Mouse (Mus musculus): ENCODE data around the gene Pim2.

DNA sequence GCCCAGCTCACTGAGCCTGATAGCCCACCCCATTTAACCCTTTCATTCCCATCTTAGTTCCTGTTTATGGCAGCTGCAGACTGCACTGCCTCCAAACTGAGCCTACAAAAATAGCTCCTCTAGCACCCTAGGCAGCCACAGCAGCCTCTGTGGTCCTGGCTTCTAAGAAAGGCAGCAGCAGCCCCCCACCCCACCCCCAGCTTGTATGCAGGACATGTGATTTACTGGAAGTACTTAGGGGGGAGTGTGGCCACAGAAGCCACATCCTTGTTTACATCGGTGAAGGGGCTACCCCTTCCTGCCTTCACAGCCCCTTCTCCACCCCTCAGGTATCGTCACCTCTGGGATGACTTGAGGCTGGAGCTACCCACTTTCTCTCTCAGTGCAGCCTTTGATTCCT, 12.7 kb upstream of the Pim2 start:
- TF ChIP-seq POLR2A (IDR thresholded peaks at IDR 0.05; ENCODE audit: control insufficient read depth, extremely low read depth, insufficient read depth, low read length, poor library complexity), result no peak
- no peak for TF ChIP-seq CTCF (IDR thresholded peaks at IDR 0.05; ENCODE audit: borderline replicate concordance, control insufficient read depth, extremely low read depth, insufficient read depth, low read length, poor library complexity)

Data from thymus, adult 2 months (tissue).